Mouse (Mus musculus) testis, adult 2 months (tissue): ENCODE measurements around the gene Slit1.

Experiments used
- CTCF ChIP-seq: fragments of 200-500 bp; IDR thresholded peaks from 2 replicates; pipeline ENCODE4 v1.5.1; 2012; ENCODE audit warnings: low read depth, mild to moderate bottlenecking, inconsistent platforms, low read length, moderate library complexity; ENCODE audit not compliant: control insufficient read depth, insufficient read depth, insufficient replicate concordance
- POLR2A ChIP-seq: fragments of 200-500 bp; IDR thresholded peaks from 2 replicates; pipeline ENCODE4 v1.6.1; 2012; ENCODE audit warnings: low read depth, mild to moderate bottlenecking, inconsistent platforms, low read length, moderate library complexity; ENCODE audit not compliant: control insufficient read depth

DNA sequence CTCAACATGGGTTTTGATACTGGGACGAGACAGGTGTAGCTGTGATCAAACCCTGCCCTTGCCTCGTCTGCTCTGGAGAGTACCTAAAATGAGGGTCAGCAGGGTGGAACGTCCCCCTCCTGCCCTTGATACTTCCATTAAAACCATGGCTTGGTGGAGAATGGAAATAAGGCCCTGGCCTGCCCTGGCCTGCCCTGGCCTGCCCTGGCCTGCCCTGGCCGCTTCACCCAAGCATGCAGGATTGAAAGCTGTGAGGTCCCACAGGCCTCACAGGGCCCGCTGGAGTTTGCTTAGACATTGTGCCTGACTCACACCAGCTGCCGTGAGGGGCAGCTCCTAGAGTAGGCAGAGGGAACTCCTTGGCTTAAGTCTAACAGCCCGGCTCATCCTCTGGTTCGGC lies 55.6 kb downstream of the Slit1 start:
- TF ChIP-seq CTCF (no peak), POLR2A (no peak)
